Mouse (Mus musculus): ENCODE measurements around the gene Lrrc7. TPM values are rescaled to one million over a fixed set of nuclear protein-coding genes. Genes with fewer than 3 reads are reported as not detected.

Lrrc7 gene
- 2.3 and 2.9 TPM in 2 replicates for polyA plus RNA-seq (2011; ENCODE audit: insufficient read length, low read depth, missing spikeins)

DNA sequence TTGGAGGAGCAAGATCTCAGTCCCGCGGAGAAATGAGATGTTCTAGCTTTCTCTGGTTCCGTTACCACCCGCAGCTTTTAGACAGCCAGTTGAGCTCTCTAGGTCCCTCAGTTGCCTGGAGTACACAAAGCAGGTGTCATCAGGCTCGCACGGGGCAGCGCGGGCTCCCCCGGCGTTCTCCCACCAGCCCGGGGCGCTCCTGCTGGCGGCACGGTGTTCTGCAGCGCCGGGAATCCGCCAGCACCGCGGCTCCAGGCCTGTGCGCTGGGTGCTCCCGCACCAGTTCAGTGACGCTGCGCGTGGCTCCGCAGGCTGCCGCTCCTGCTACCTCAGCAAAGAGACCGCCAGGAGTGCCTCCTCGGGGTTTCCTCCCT, at the start of gene Lrrc7:
TSS of gene Lrrc7 (minus strand) at position 235 of the 374 bp plus-strand sequence.
- Histone ChIP-seq H3K4me3 (ENCODE audit: insufficient read depth, low read length) (peak within 1 kb of the TSS; percentile 57), H3K27ac (ENCODE audit: insufficient read depth, low read length) (no peak within 1 kb of the TSS), H3K4me1 (ENCODE audit: control insufficient read depth, insufficient read depth, low read length) (0 out of 2 replicates have a peak, but pooled peaks cover 3% of the 10 kb centered on the region)
- no peak for TF ChIP-seq CTCF (IDR thresholded peaks at IDR 0.05; ENCODE audit: borderline replicate concordance, insufficient read depth, low read length)
- no peak for TF ChIP-seq POLR2A (IDR thresholded peaks at IDR 0.05; ENCODE audit: low read depth, low read length)

- Histone ChIP-seq H3K4me3 (ENCODE audit: insufficient read depth, low read length) (no peak overlapping the region), H3K4me1 (ENCODE audit: control insufficient read depth, insufficient read depth, low read length) (no peaks in the 10 kb centered on the region), H3K27ac (ENCODE audit: insufficient read depth, low read length) (peak overlapping the region; percentile 45; the same call in 1 of the 2 replicates)
- TF ChIP-seq POLR2A (IDR thresholded peaks at IDR 0.05; ENCODE audit: low read depth, low read length) (no peak), CTCF (IDR thresholded peaks at IDR 0.05; ENCODE audit: borderline replicate concordance, insufficient read depth, low read length) (no peak)
Measured at GRCm38 (mm10) chr3:158607065-158607464, 45.0 kb upstream of the Lrrc7 start.

DNA sequence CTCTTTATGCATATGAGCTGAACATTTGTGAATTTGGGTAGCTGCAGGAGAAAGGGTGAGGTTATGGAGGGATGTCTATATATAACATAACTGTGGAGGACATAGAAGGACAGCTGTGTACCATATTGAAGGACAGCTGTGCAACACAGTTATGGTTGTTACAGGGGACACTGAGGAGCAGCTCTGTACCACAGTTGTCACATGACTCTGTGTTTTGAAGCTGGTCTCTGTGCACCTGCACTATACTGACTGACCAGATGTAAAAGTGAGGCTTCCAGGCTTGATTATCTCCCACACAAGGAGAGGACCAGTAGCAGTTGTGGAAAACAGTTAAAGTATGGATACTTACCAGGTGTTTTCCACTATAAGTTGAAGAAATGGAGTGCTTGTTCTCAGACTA, 43.3 kb upstream of the Lrrc7 start:
- H3K4me3 ChIP-seq (ENCODE audit: insufficient read depth, low read length), result no peak overlapping the region
- no peak overlapping the region for H3K27ac ChIP-seq (ENCODE audit: insufficient read depth, low read length)
- H3K4me1 ChIP-seq (ENCODE audit: control insufficient read depth, insufficient read depth, low read length), result no peaks in the 10 kb centered on the region
- TF ChIP-seq CTCF (IDR thresholded peaks at IDR 0.05; ENCODE audit: borderline replicate concordance, insufficient read depth, low read length), result no peak
- TF ChIP-seq POLR2A (IDR thresholded peaks at IDR 0.05; ENCODE audit: low read depth, low read length), result no peak

- Histone ChIP-seq H3K27ac (ENCODE audit: insufficient read depth, low read length) (no peak overlapping the region), H3K4me3 (ENCODE audit: insufficient read depth, low read length) (peak overlapping the region; percentile 57), H3K4me1 (ENCODE audit: control insufficient read depth, insufficient read depth, low read length) (0 out of 2 replicates have a peak, but pooled peaks cover 3% of the 10 kb centered on the region)
- TF ChIP-seq POLR2A (IDR thresholded peaks at IDR 0.05; ENCODE audit: low read depth, low read length) (no peak), CTCF (IDR thresholded peaks at IDR 0.05; ENCODE audit: borderline replicate concordance, insufficient read depth, low read length) (no peak)
Measured at GRCm38 (mm10) chr3:158561256-158561986, 600 bp downstream of the Lrrc7 start.

- Histone ChIP-seq H3K27ac (ENCODE audit: insufficient read depth, low read length) (no peak overlapping the region), H3K4me3 (ENCODE audit: insufficient read depth, low read length) (peak overlapping the region; percentile 57), H3K4me1 (ENCODE audit: control insufficient read depth, insufficient read depth, low read length) (0 out of 2 replicates have a peak, but pooled peaks cover 3% of the 10 kb centered on the region)
- TF ChIP-seq CTCF (IDR thresholded peaks at IDR 0.05; ENCODE audit: borderline replicate concordance, insufficient read depth, low read length) (no peak), POLR2A (IDR thresholded peaks at IDR 0.05; ENCODE audit: low read depth, low read length) (no peak)
Measured at GRCm38 (mm10) chr3:158560891-158561255, 1.1 kb downstream of the Lrrc7 start.

DNA sequence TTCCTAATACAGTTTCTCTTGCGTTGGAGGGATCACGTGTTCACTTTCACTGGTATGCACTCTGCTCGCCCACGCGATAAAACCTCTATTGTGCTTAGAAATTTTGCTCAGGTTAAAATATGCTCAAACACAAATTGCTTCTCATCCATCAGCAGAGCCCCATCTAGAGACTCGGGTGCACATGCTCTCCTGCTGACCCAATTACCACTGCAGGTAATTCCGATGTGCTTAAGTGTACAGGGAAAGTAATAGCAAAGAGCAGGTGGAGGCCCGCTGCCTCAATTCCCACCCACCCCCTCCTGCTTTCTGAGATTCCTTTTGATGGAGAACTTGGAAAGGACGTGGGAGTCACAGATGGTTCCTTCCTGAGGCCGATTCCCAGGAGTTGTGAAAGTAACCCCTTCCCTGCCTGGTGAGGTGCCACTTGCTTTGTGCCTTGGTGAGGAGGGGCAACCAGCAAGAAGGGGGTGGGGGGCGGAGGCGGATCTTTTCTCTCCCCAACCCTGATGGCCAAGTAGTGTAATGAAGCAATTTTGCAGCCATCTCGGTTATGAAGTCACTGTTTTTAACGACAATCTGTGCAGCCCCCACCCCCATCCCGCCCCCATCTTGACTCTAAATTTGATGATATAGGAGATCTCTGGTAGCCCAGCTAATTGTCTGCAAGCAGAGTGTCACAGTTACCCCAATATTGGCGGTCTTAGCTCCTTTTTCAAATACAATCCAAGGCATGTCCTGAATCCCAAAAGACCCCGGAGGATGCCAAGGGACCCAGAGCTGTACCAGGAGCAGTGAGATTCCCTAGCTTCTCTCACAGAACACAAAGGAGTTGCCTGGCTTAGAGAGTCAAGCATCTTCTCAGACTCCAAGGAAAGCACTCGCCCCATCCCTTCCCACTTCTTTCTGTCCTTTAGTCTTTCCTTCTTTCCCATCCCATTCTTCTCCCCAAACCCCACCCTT, 2.0 kb downstream of the Lrrc7 start:
- H3K27ac ChIP-seq (ENCODE audit: insufficient read depth, low read length), result no peak overlapping the region
- TF ChIP-seq CTCF (IDR thresholded peaks at IDR 0.05; ENCODE audit: borderline replicate concordance, insufficient read depth, low read length) (no peak), POLR2A (IDR thresholded peaks at IDR 0.05; ENCODE audit: low read depth, low read length) (no peak)
- peak overlapping the region; percentile 57 for H3K4me3 ChIP-seq (ENCODE audit: insufficient read depth, low read length)
- H3K4me1 ChIP-seq (ENCODE audit: control insufficient read depth, insufficient read depth, low read length), result 0 out of 2 replicates have a peak, but pooled peaks cover 3% of the 10 kb centered on the region

GRCm38 (mm10) chr3:158559131-158559658, 2.8 kb downstream of the Lrrc7 start:
- Histone ChIP-seq H3K27ac (ENCODE audit: insufficient read depth, low read length) (no peak overlapping the region), H3K4me3 (ENCODE audit: insufficient read depth, low read length) (peak overlapping the region; percentile 28), H3K4me1 (ENCODE audit: control insufficient read depth, insufficient read depth, low read length) (0 out of 2 replicates have a peak, but pooled peaks cover 3% of the 10 kb centered on the region)
- TF ChIP-seq POLR2A (IDR thresholded peaks at IDR 0.05; ENCODE audit: low read depth, low read length) (no peak), CTCF (IDR thresholded peaks at IDR 0.05; ENCODE audit: borderline replicate concordance, insufficient read depth, low read length) (no peak)

GRCm38 (mm10) chr3:158558631-158559030, 3.4 kb downstream of the Lrrc7 start:
- TF ChIP-seq CTCF (IDR thresholded peaks at IDR 0.05; ENCODE audit: borderline replicate concordance, insufficient read depth, low read length) (no peak), POLR2A (IDR thresholded peaks at IDR 0.05; ENCODE audit: low read depth, low read length) (no peak)
- Histone ChIP-seq H3K4me3 (ENCODE audit: insufficient read depth, low read length) (no peak overlapping the region), H3K4me1 (ENCODE audit: control insufficient read depth, insufficient read depth, low read length) (0 out of 2 replicates have a peak, but pooled peaks cover 3% of the 10 kb centered on the region), H3K27ac (ENCODE audit: insufficient read depth, low read length) (no peak overlapping the region)

- Histone ChIP-seq H3K4me3 (ENCODE audit: insufficient read depth, low read length) (no peak overlapping the region), H3K27ac (ENCODE audit: insufficient read depth, low read length) (no peak overlapping the region), H3K4me1 (ENCODE audit: control insufficient read depth, insufficient read depth, low read length) (0 out of 2 replicates have a peak, but pooled peaks cover 2% of the 10 kb centered on the region)
- TF ChIP-seq CTCF (IDR thresholded peaks at IDR 0.05; ENCODE audit: borderline replicate concordance, insufficient read depth, low read length) (no peak), POLR2A (IDR thresholded peaks at IDR 0.05; ENCODE audit: low read depth, low read length) (no peak)
Measured at GRCm38 (mm10) chr3:158554280-158554679, 7.7 kb downstream of the Lrrc7 start.
